Comparison of ENCODE assay signal across 16 mouse cellular contexts in the genomic region with DNA sequence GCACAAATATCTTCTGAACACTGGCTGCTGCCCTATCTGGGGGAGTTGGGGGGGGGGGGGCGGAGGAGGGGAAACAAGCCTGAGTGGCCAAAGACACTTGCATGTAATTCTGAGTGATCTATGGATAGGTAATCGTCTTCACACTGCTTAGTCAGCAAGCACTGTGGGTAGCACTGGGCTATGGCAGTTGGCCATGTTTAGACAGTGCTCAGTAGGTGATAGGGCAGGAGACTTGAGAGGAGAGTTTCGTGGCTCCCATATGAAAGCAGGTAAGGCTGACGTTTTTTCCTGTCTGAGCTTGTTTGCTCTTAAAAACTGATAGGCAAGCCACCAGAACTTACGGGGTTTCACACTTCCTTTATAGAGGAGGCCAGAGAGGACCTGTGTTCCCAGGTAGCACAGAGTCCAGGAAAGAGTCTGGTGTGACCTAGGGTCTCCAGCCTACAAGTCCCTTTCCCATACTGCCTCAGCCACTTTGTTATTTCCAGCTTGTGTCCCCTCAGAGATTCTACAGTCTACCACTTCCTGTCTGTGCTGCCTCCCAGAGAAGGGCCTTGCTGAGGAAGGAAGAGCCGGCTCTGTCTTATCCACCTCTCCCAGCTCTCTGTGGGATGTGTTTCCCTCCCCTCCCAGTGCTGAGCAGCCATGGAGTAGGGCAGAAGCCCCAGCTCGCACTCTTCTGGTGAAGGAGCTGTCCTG. TPM values are rescaled to one million over a fixed set of nuclear protein-coding genes. Genes with fewer than 3 reads are reported as not detected.
DNase-seq lines count a peak whose midpoint lies in the region; ATAC-seq lines count a peak whose summit lies in the region.
"Had no signal": no experiment of that assay in that cellular context is flagged by ENCODE, and none has a peak within 500 bp of the region (broad histone marks: within the 10 kb centered on the region; RNA-seq: fewer than 3 reads in every experiment).

No protein-coding gene starts in this region.

- H3K36me3 ChIP-seq in liver, embryonic 16.5 days (ENCODE audit: control insufficient read depth, insufficient read depth) = no peaks in the 10 kb centered on the region
- H3K36me3 ChIP-seq in midbrain, embryonic 14.5 days (ENCODE audit: control insufficient read depth, insufficient read depth, low read length) = peaks cover 73% of the 10 kb centered on the region
- peaks cover 81% of the 10 kb centered on the region for H3K36me3 ChIP-seq in hindbrain, embryonic 13.5 days

- H3K27ac ChIP-seq in liver, embryonic 16.5 days (ENCODE audit: low read length) = 0 out of 2 replicates have a peak overlapping the region, but pooled peaks have one; percentile 38
- no peak overlapping the region for H3K27ac ChIP-seq in midbrain, embryonic 14.5 days (replicated peaks; ENCODE audit: low read depth, low read length)
- no peak overlapping the region for H3K27ac ChIP-seq in hindbrain, embryonic 13.5 days
- H3K27ac ChIP-seq: embryonic facial prominence, embryonic 12.5 days; midbrain, embryonic 10.5 days had no signal

- no peaks in the 10 kb centered on the region for H3K9me3 ChIP-seq in liver, embryonic 16.5 days (replicated peaks; ENCODE audit: control insufficient read depth, low read length)
- no peaks in the 10 kb centered on the region for H3K9me3 ChIP-seq in midbrain, embryonic 14.5 days (ENCODE audit: control insufficient read depth, low read length)
- no peaks in the 10 kb centered on the region for H3K9me3 ChIP-seq in hindbrain, embryonic 13.5 days
- H3K9me3 ChIP-seq: embryonic facial prominence, embryonic 12.5 days; midbrain, embryonic 10.5 days had no signal

- H3K4me1 ChIP-seq in liver, embryonic 16.5 days (ENCODE audit: control insufficient read depth, low read depth, low read length) = peaks cover 11% of the 10 kb centered on the region
- H3K4me1 ChIP-seq in midbrain, embryonic 14.5 days (ENCODE audit: control insufficient read depth, insufficient read depth, low read length) = no peaks in the 10 kb centered on the region
- H3K4me1 ChIP-seq in hindbrain, embryonic 13.5 days (replicated peaks) = no peaks in the 10 kb centered on the region
- H3K4me1 ChIP-seq: embryonic facial prominence, embryonic 12.5 days had no signal

- 21% methylated on average over 6 of the region's 7 CpGs for WGBS in liver, embryonic 16.5 days (ENCODE audit: insufficient replicate concordance)
- WGBS in midbrain, embryonic 14.5 days = 88% methylated on average over 7 of the region's 7 CpGs
- 85% methylated on average over 6 of the region's 7 CpGs for WGBS in hindbrain, embryonic 13.5 days

- peak; percentile 57 for ATAC-seq in liver, embryonic 16.5 days (ENCODE audit: low read depth)
- no peak for ATAC-seq in midbrain, embryonic 14.5 days (ENCODE audit: low FRiP score, low TSS enrichment)
- ATAC-seq in hindbrain, embryonic 13.5 days (ENCODE audit: low FRiP score) = no peak
- ATAC-seq: forebrain, postnatal 0 days; inflammation-experienced regulatory T-cells, adult 6 months had no signal

- H3K4me3 ChIP-seq in liver, embryonic 16.5 days (ENCODE audit: low read depth, low read length) = no peak overlapping the region
- no peak overlapping the region for H3K4me3 ChIP-seq in midbrain, embryonic 14.5 days (replicated peaks; ENCODE audit: low read depth, low read length)
- no peak overlapping the region for H3K4me3 ChIP-seq in hindbrain, embryonic 13.5 days
- H3K4me3 ChIP-seq: embryonic facial prominence, embryonic 12.5 days; midbrain, embryonic 10.5 days had no signal

- H3K9ac ChIP-seq in liver, embryonic 16.5 days (ENCODE audit: low read depth, low read length) = no peak overlapping the region
- H3K9ac ChIP-seq in midbrain, embryonic 14.5 days (replicated peaks; ENCODE audit: low read length) = no peak overlapping the region
- H3K9ac ChIP-seq in hindbrain, embryonic 13.5 days = no peak overlapping the region
- H3K9ac ChIP-seq: embryonic facial prominence, embryonic 12.5 days; forebrain, postnatal 0 days had no signal

- H3K27me3 ChIP-seq in liver, embryonic 16.5 days (ENCODE audit: control insufficient read depth, insufficient read depth, low read depth, low read length) = no peaks in the 10 kb centered on the region
- no peaks in the 10 kb centered on the region for H3K27me3 ChIP-seq in midbrain, embryonic 14.5 days (ENCODE audit: control insufficient read depth, insufficient read depth, low read length)
- no peaks in the 10 kb centered on the region for H3K27me3 ChIP-seq in hindbrain, embryonic 13.5 days
- H3K27me3 ChIP-seq: CH12.LX; embryonic facial prominence, embryonic 12.5 days had no signal

- no peak overlapping the region for H3K4me2 ChIP-seq in liver, embryonic 16.5 days (ENCODE audit: low read depth, low read length)
- H3K4me2 ChIP-seq in midbrain, embryonic 14.5 days (ENCODE audit: low read length) = no peak overlapping the region
- no peak overlapping the region for H3K4me2 ChIP-seq in hindbrain, embryonic 13.5 days
- H3K4me2 ChIP-seq: embryonic facial prominence, embryonic 12.5 days had no signal

- peak; percentile 49 for DNase-seq in kidney, adult 9 months
- DNase-seq in kidney, postnatal 14 days = no peak
- peak; percentile 41 for DNase-seq in 416B (ENCODE audit: low read depth)
- peak; percentile 50 for DNase-seq in adipocyte (ENCODE audit: low spot score)
- DNase-seq in midbrain, embryonic 14.5 days = no peak
- DNase-seq: adrenal gland, postnatal 25 days; cerebellum, adult 11 months; forebrain, postnatal 0 days; heart, postnatal 14 days; thymus, adult 18-20 months had no signal

RNA-seq across cellular contexts. Expression of a gene that starts 7.5 kb away (rescaled TPM):
- 7.8 and 10.5 TPM in 2 replicates for polyA plus RNA-seq in liver, embryonic 16.5 days (2015; fragmentation: Nextera tagmentation; extraction: Ambion mirVana)
- 94.0 and 99.5 TPM in 2 replicates for polyA plus RNA-seq in midbrain, embryonic 14.5 days (2014; fragmentation: Nextera tagmentation; extraction: Ambion mirVana)
- 85.3 and 89.3 TPM in 2 replicates for polyA plus RNA-seq in hindbrain, embryonic 13.5 days (2015; fragmentation: Nextera tagmentation; extraction: Ambion mirVana)

RNA-seq across cellular contexts. Expression of a gene that starts 29.9 kb away (rescaled TPM):
- 46.9 and 53.1 TPM in 2 replicates for polyA plus RNA-seq in liver, embryonic 16.5 days (2015; fragmentation: Nextera tagmentation; extraction: Ambion mirVana)
- 96.8 and 106 TPM in 2 replicates for polyA plus RNA-seq in midbrain, embryonic 14.5 days (2014; fragmentation: Nextera tagmentation; extraction: Ambion mirVana)
- 107 TPM in 2 replicates for polyA plus RNA-seq in hindbrain, embryonic 13.5 days (2015; fragmentation: Nextera tagmentation; extraction: Ambion mirVana)

Comparison
In these comparisons a context has a peak if more than half of its experiments do, and no peak if none do; other contexts are left out.
1. DNase-seq: peak in kidney, adult 9 months (single experiment), 416B (single experiment) and adipocyte (single experiment); none in kidney, postnatal 14 days (single experiment) and midbrain, embryonic 14.5 days (single experiment).